In genomic region chr9:99437031-99437764, GRCm38 (mm10) we compare ENCODE assay signal across 9 mouse cellular contexts. TPM values are rescaled to one million over a fixed set of nuclear protein-coding genes. Genes with fewer than 3 reads are reported as not detected.
A peak's percentile ranks its signal among the peaks of the same experiment; 100 is the strongest.
DNase-seq lines count a peak whose midpoint lies in the region; ATAC-seq and TF ChIP-seq lines count a peak whose summit lies in the region.
"Had no signal": no experiment of that assay in that cellular context is flagged by ENCODE, and none has a peak within 500 bp of the region (broad histone marks: within the 10 kb centered on the region; RNA-seq: fewer than 3 reads in every experiment).

Gene Mras (minus strand): TSS chr9:99437381.

- dilution Hi-C loops in CH12.LX (cut with MboI; ENCODE audit: extremely low pct_ligation_motif_present, extremely low pct_unique_long_range_greater_than_20kb, low sequenced_read_pairs) = no loop called here

- ATAC-seq in hindbrain, embryonic 14.5 days (ENCODE audit: low FRiP score) = no peak
- no peak; the same call in 1 of the 2 replicates for ATAC-seq in liver, postnatal 0 days
- no peak for ATAC-seq in monocyte, adult 5-6 weeks (replicated peaks; ENCODE audit: insufficient number of reproducible peaks, low FRiP score, low TSS enrichment, poor library complexity, severe bottlenecking)

- H3K27me3 ChIP-seq in CH12.LX (replicated peaks) = peaks cover 36% of the 10 kb centered on the region
- H3K27me3 ChIP-seq in hindbrain, embryonic 14.5 days (ENCODE audit: control insufficient read depth, insufficient read depth, low read length) = peaks cover 15% of the 10 kb centered on the region; the same call in 1 of the 2 replicates
- H3K27me3 ChIP-seq in liver, postnatal 0 days (ENCODE audit: insufficient read depth, low read length) = peaks cover 17% of the 10 kb centered on the region

- H3K4me3 ChIP-seq in CH12.LX (replicated peaks in 1 of 3; ENCODE audit: low read depth in 2 of 3, low read length in 2 of 3, poor library complexity in 1 of 3) = peak within 1 kb of the TSS in 2 of 3 experiments; percentile 46 to 54
- peak within 1 kb of the TSS; percentile 80 for H3K4me3 ChIP-seq in hindbrain, embryonic 14.5 days (replicated peaks; ENCODE audit: low read length)
- H3K4me3 ChIP-seq in liver, postnatal 0 days (ENCODE audit: low read depth, low read length) = peak within 1 kb of the TSS; percentile 65

- WGBS in hindbrain, embryonic 14.5 days = 16% methylated on average over 27 of the region's 27 CpGs
- 14% methylated on average over 27 of the region's 27 CpGs for WGBS in liver, postnatal 0 days (ENCODE audit: insufficient replicate concordance)

- H3K79me2 ChIP-seq in CH12.LX (replicated peaks; ENCODE audit: control insufficient read depth, extremely low read depth, insufficient read depth, poor library complexity, severe bottlenecking) = no peaks in the 10 kb centered on the region

- no peaks in the 10 kb centered on the region for H3K36me3 ChIP-seq in CH12.LX (replicated peaks in 1 of 2; ENCODE audit: control insufficient read depth in 1 of 2, insufficient read depth in 1 of 2, low read length in 1 of 2)
- H3K36me3 ChIP-seq in hindbrain, embryonic 14.5 days (replicated peaks; ENCODE audit: control insufficient read depth, insufficient read depth) = no peaks in the 10 kb centered on the region
- no peaks in the 10 kb centered on the region for H3K36me3 ChIP-seq in liver, postnatal 0 days (replicated peaks; ENCODE audit: insufficient read depth, low read length)

- DNase-seq in gastrocnemius, postnatal 4 days (ENCODE audit: low spot score in 2 of 2) = no peak
- no peak for DNase-seq in gastrocnemius, postnatal 10 days
- no peak for DNase-seq in CH12.LX (ENCODE audit: extremely low read depth)
- DNase-seq in embryo, embryonic 11 days = peak; percentile 20
- DNase-seq in hindbrain, embryonic 14.5 days (ENCODE audit: low spot score) = no peak
- no peak for DNase-seq in liver, postnatal 0 days
- DNase-seq in gastrocnemius, adult 18-20 months (ENCODE audit: low spot score) = no peak

- H3K4me2 ChIP-seq in CH12.LX (ENCODE audit: insufficient read depth, low read depth, poor library complexity, severe bottlenecking) = peak within 1 kb of the TSS; percentile 59
- peak within 1 kb of the TSS; percentile 72 for H3K4me2 ChIP-seq in hindbrain, embryonic 14.5 days (replicated peaks)
- peak within 1 kb of the TSS; percentile 88 for H3K4me2 ChIP-seq in liver, postnatal 0 days (ENCODE audit: low read depth, low read length)

- no peak for TF ChIP-seq RAD21 in CH12.LX (IDR thresholded peaks at IDR 0.05; ENCODE audit: low read depth, low read length)

- TF ChIP-seq POLR2A in CH12.LX (IDR thresholded peaks at IDR 0.05; ENCODE audit: low read depth, low read length) = no peak

- H3K4me1 ChIP-seq in CH12.LX (ENCODE audit: control insufficient read depth in 1 of 2, insufficient read depth in 2 of 2) = peaks cover 0 to 10% of the 10 kb centered on the region in 2 experiments; a peak in 2 of 4 replicates
- H3K4me1 ChIP-seq in hindbrain, embryonic 14.5 days (replicated peaks; ENCODE audit: control insufficient read depth, insufficient read depth, low read length) = peaks cover 27% of the 10 kb centered on the region
- no peaks in the 10 kb centered on the region for H3K4me1 ChIP-seq in liver, postnatal 0 days (ENCODE audit: insufficient read depth)

- no peaks in the 10 kb centered on the region for H3K9me3 ChIP-seq in CH12.LX (replicated peaks; ENCODE audit: low read length)
- H3K9me3 ChIP-seq in hindbrain, embryonic 14.5 days (ENCODE audit: control insufficient read depth, low read length) = no peaks in the 10 kb centered on the region
- no peaks in the 10 kb centered on the region for H3K9me3 ChIP-seq in liver, postnatal 0 days (ENCODE audit: low read length)

- no peak for TF ChIP-seq CTCF in CH12.LX (conservative IDR thresholded peaks at IDR 0.05 in 1 of 2, IDR thresholded peaks at IDR 0.05 in 1 of 2; ENCODE audit: low read depth in 2 of 2, low read length in 2 of 2)
- TF ChIP-seq CTCF in liver, postnatal 0 days (IDR thresholded peaks at IDR 0.05; ENCODE audit: low read depth) = no peak

- H3K9ac ChIP-seq in CH12.LX (ENCODE audit: insufficient read depth, low read depth) = peak within 1 kb of the TSS; percentile 17; the same call in 1 of the 2 replicates
- H3K9ac ChIP-seq in hindbrain, embryonic 14.5 days = peak within 1 kb of the TSS; percentile 91
- H3K9ac ChIP-seq in liver, postnatal 0 days (replicated peaks) = peak within 1 kb of the TSS; percentile 65

- in situ Hi-C loops in CH12.LX (cut with MboI; ENCODE audit: low pct_ligation_motif_present, low pct_unique_long_range_greater_than_20kb, low sequenced_read_pairs) = no loop called here

- no peak for TF ChIP-seq EP300 in CH12.LX (IDR thresholded peaks at IDR 0.05; ENCODE audit: low read length)
- TF ChIP-seq EP300 in liver, postnatal 0 days (IDR thresholded peaks at IDR 0.05; ENCODE audit: low read depth) = no peak

- H3K27ac ChIP-seq in CH12.LX (ENCODE audit: insufficient read depth, low read depth) = no peak within 1 kb of the TSS
- peak within 1 kb of the TSS; percentile 87 for H3K27ac ChIP-seq in hindbrain, embryonic 14.5 days
- H3K27ac ChIP-seq in liver, postnatal 0 days (ENCODE audit: low read depth) = peak within 1 kb of the TSS; percentile 61

TF ChIP-seq in CH12.LX, 34 proteins besides CTCF, POLR2A, EP300 and RAD21:
- TF ChIP-seq CHD1 (IDR thresholded peaks at IDR 0.05; ENCODE audit: low read depth, low read length) = no peak

RNA-seq across cellular contexts. Expression of gene Mras, which starts in this region (rescaled TPM):
- 10 to 100 TPM; 12.9 to 13.2 TPM for total RNA-seq in gastrocnemius, postnatal 4 days (2021)
- total RNA-seq in gastrocnemius, postnatal 10 days (2021) = 10 to 100 TPM in 1 of 2 experiments, 1 to 10 TPM in 1; 9.7 to 10.6 TPM
- total RNA-seq in CH12.LX (2012; rRNA removed) = 0.21 TPM in 1 of 2 replicates, not detected in the other
- not detected in 2 replicates for total RNA-seq in CH12.LX (2014; rRNA removed)
- not detected in 2 replicates for polyA plus RNA-seq in CH12.LX (2012; ENCODE audit: insufficient read length, low read depth)
- polyA plus RNA-seq in hindbrain, embryonic 14.5 days (2014; fragmentation: Nextera tagmentation; extraction: Ambion mirVana) = 55.3 and 62.9 TPM in 2 replicates
- 1.0 and 1.5 TPM in 2 replicates for polyA plus RNA-seq in liver, postnatal 0 days (2015; fragmentation: Nextera tagmentation; extraction: Ambion mirVana)
- 1.3 TPM in 1 of 3 replicates, not detected in the others for total RNA-seq in monocyte, adult 5-6 weeks (2017)
- total RNA-seq in gastrocnemius, adult 18-20 months (2021) = 1 to 10 TPM; 6.4 to 7.8 TPM
- total RNA-seq: MEL had no signal

Comparison
In these comparisons a context has a peak if more than half of its experiments do, and no peak if none do; other contexts are left out.
1. RNA of gene Mras (polyA plus RNA-seq): 55.3 to 62.9 TPM in hindbrain, embryonic 14.5 days; 1.0 to 1.5 TPM in liver, postnatal 0 days and not detected in CH12.LX; every median in the first group is over 10 times any median in the second.
2. H3K9ac ChIP-seq: peak in every context shown above with its lines; median percentile 91 in hindbrain, embryonic 14.5 days; 65 in liver, postnatal 0 days; 17 in CH12.LX.
3. Peak in every context shown above with its lines, with median percentiles within 50 percentile points of each other: H3K4me2 ChIP-seq and H3K4me3 ChIP-seq.